Mouse (Mus musculus): ENCODE measurements around the gene Cyp39a1. TPM values are rescaled to one million over a fixed set of nuclear protein-coding genes. Genes with fewer than 3 reads are reported as not detected.

Gene Cyp39a1
- polyA plus RNA-seq, 2 experiments: 2.0 to 3.3 TPM

GRCm38 (mm10) chr17:43752811-43753210, 85.6 kb downstream of the Cyp39a1 start:
- DNase-seq (ENCODE audit: low read depth in 3 of 3, low spot score in 3 of 3): no peak
- no peaks in the 10 kb centered on the region for H3K36me3 ChIP-seq (replicated peaks; ENCODE audit: control insufficient read depth, insufficient read depth, low read depth)
- H3K4me2 ChIP-seq (ENCODE audit: low read depth): no peak overlapping the region
- H3K9ac ChIP-seq (replicated peaks): no peak overlapping the region
- ATAC-seq (ENCODE audit: insufficient read depth): no peak
- TF ChIP-seq CTCF (IDR thresholded peaks at IDR 0.05; ENCODE audit: low read depth): no peak
- no peak for TF ChIP-seq EP300 (IDR thresholded peaks at IDR 0.05; ENCODE audit: low read depth)
- no peak overlapping the region for H3K27ac ChIP-seq
- no peaks in the 10 kb centered on the region for H3K9me3 ChIP-seq (ENCODE audit: control insufficient read depth, low read length)
- WGBS (ENCODE audit: insufficient replicate concordance): 60% methylated on average over 1 of the region's 1 CpGs
- no peaks in the 10 kb centered on the region for H3K27me3 ChIP-seq (ENCODE audit: control insufficient read depth, insufficient read depth, low read length)
- H3K4me3 ChIP-seq (ENCODE audit: insufficient read depth in 1 of 2, low read depth in 2 of 2, low read length in 2 of 2): no peak overlapping the region
- H3K4me1 ChIP-seq (replicated peaks; ENCODE audit: control insufficient read depth in 2 of 2, insufficient read depth in 2 of 2, low read length in 1 of 2): no peaks in the 10 kb centered on the region

GRCm38 (mm10) chr17:43754687-43755086, 87.5 kb downstream of the Cyp39a1 start:
- Histone ChIP-seq H3K4me2 (ENCODE audit: low read depth) (no peak overlapping the region), H3K36me3 (replicated peaks; ENCODE audit: control insufficient read depth, insufficient read depth, low read depth) (no peaks in the 10 kb centered on the region), H3K4me3 (ENCODE audit: insufficient read depth in 1 of 2, low read depth in 2 of 2, low read length in 2 of 2) (no peak overlapping the region), H3K4me1 (replicated peaks; ENCODE audit: control insufficient read depth in 2 of 2, insufficient read depth in 2 of 2, low read length in 1 of 2) (no peaks in the 10 kb centered on the region), H3K27ac (no peak overlapping the region), H3K27me3 (ENCODE audit: control insufficient read depth, insufficient read depth, low read length) (no peaks in the 10 kb centered on the region), H3K9ac (replicated peaks) (no peak overlapping the region), H3K9me3 (ENCODE audit: control insufficient read depth, low read length) (no peaks in the 10 kb centered on the region)
- 57% methylated on average over 5 of the region's 5 CpGs for WGBS (ENCODE audit: insufficient replicate concordance)
- TF ChIP-seq CTCF (IDR thresholded peaks at IDR 0.05; ENCODE audit: low read depth) (no peak), EP300 (IDR thresholded peaks at IDR 0.05; ENCODE audit: low read depth) (no peak)
- DNase-seq (ENCODE audit: low read depth in 3 of 3, low spot score in 3 of 3): no peak
- ATAC-seq (ENCODE audit: insufficient read depth): no peak

- DNase-seq (ENCODE audit: low read depth in 3 of 3, low spot score in 3 of 3) (no peak), ATAC-seq (ENCODE audit: insufficient read depth) (no peak)
- H3K27me3 ChIP-seq (ENCODE audit: control insufficient read depth, insufficient read depth, low read length): no peaks in the 10 kb centered on the region
- TF ChIP-seq EP300 (IDR thresholded peaks at IDR 0.05; ENCODE audit: low read depth): no peak
- 0 out of 2 replicates have a peak, but pooled peaks have one; percentile 13 for TF ChIP-seq CTCF (IDR thresholded peaks at IDR 0.05; ENCODE audit: low read depth)
- no peak overlapping the region for H3K27ac ChIP-seq
- H3K9me3 ChIP-seq (ENCODE audit: control insufficient read depth, low read length): no peaks in the 10 kb centered on the region
- H3K4me1 ChIP-seq (replicated peaks; ENCODE audit: control insufficient read depth in 2 of 2, insufficient read depth in 2 of 2, low read length in 1 of 2): no peaks in the 10 kb centered on the region
- H3K36me3 ChIP-seq (replicated peaks; ENCODE audit: control insufficient read depth, insufficient read depth, low read depth): no peaks in the 10 kb centered on the region
- no peak overlapping the region for H3K4me3 ChIP-seq (ENCODE audit: insufficient read depth in 1 of 2, low read depth in 2 of 2, low read length in 2 of 2)
- H3K9ac ChIP-seq (replicated peaks): no peak overlapping the region
- H3K4me2 ChIP-seq (ENCODE audit: low read depth): no peak overlapping the region
- 43% methylated on average over 15 of the region's 15 CpGs for WGBS (ENCODE audit: insufficient replicate concordance)
Measured at GRCm38 (mm10) chr17:43758607-43759259, 91.5 kb downstream of the Cyp39a1 start.

GRCm38 (mm10) chr17:43784531-43784930, 117.3 kb downstream of the Cyp39a1 start:
- TF ChIP-seq EP300 (IDR thresholded peaks at IDR 0.05; ENCODE audit: low read depth) (no peak), CTCF (IDR thresholded peaks at IDR 0.05; ENCODE audit: low read depth) (no peak)

GRCm38 (mm10) chr17:43788222-43788621, 121.0 kb downstream of the Cyp39a1 start:
- DNase-seq (ENCODE audit: low read depth in 3 of 3, low spot score in 3 of 3) (no peak), ATAC-seq (ENCODE audit: insufficient read depth) (no peak)
- TF ChIP-seq CTCF (IDR thresholded peaks at IDR 0.05; ENCODE audit: low read depth) (no peak), EP300 (IDR thresholded peaks at IDR 0.05; ENCODE audit: low read depth) (no peak)
- no peaks in the 10 kb centered on the region for H3K27me3 ChIP-seq (ENCODE audit: control insufficient read depth, insufficient read depth, low read length)
- no peak overlapping the region for H3K9ac ChIP-seq (replicated peaks)
- no peaks in the 10 kb centered on the region for H3K36me3 ChIP-seq (replicated peaks; ENCODE audit: control insufficient read depth, insufficient read depth, low read depth)
- H3K9me3 ChIP-seq (ENCODE audit: control insufficient read depth, low read length): no peaks in the 10 kb centered on the region
- H3K4me1 ChIP-seq (replicated peaks; ENCODE audit: control insufficient read depth in 2 of 2, insufficient read depth in 2 of 2, low read length in 1 of 2): no peaks in the 10 kb centered on the region
- no peak overlapping the region for H3K4me2 ChIP-seq (ENCODE audit: low read depth)
- H3K27ac ChIP-seq: no peak overlapping the region
- H3K4me3 ChIP-seq (ENCODE audit: insufficient read depth in 1 of 2, low read depth in 2 of 2, low read length in 2 of 2): no peak overlapping the region
- 70% methylated on average over 5 of the region's 5 CpGs for WGBS (ENCODE audit: insufficient replicate concordance)

More at GRCm38 (mm10) chr17:43784531-43784930, 117.3 kb downstream of the Cyp39a1 start:
- ATAC-seq (ENCODE audit: insufficient read depth) (no peak), DNase-seq (ENCODE audit: low read depth in 3 of 3, low spot score in 3 of 3) (no peak)
- Histone ChIP-seq H3K36me3 (replicated peaks; ENCODE audit: control insufficient read depth, insufficient read depth, low read depth) (no peaks in the 10 kb centered on the region), H3K4me3 (ENCODE audit: insufficient read depth in 1 of 2, low read depth in 2 of 2, low read length in 2 of 2) (no peak overlapping the region), H3K4me2 (ENCODE audit: low read depth) (no peak overlapping the region), H3K27ac (no peak overlapping the region), H3K9me3 (ENCODE audit: control insufficient read depth, low read length) (no peaks in the 10 kb centered on the region), H3K9ac (replicated peaks) (no peak overlapping the region), H3K4me1 (replicated peaks; ENCODE audit: control insufficient read depth in 2 of 2, insufficient read depth in 2 of 2, low read length in 1 of 2) (no peaks in the 10 kb centered on the region), H3K27me3 (ENCODE audit: control insufficient read depth, insufficient read depth, low read length) (no peaks in the 10 kb centered on the region)
- 63% methylated on average over 4 of the region's 4 CpGs for WGBS (ENCODE audit: insufficient replicate concordance)
